Mouse (Mus musculus) liver, embryonic 14.5 days (tissue): ENCODE results near the gene C2cd2. TPM values are rescaled to one million over a fixed set of nuclear protein-coding genes. Genes with fewer than 3 reads are reported as not detected.

Source experiments
- ATAC-seq: fragments of 200-750 bp; cut with Nextera tagmentation; 2 replicates; pipeline ENCODE4 v1.8.0; 2017; ENCODE audit warnings: moderate number of reproducible peaks, mild to moderate bottlenecking, moderate library complexity; ENCODE audit not compliant: insufficient read depth
- DNase-seq, 3 experiments: peaks; one replicate each; pipeline ENCODE4 v3.0.0-alpha.2; 2012 to 2013; ENCODE audit warnings: low read depth in 3 of 3, low spot score in 3 of 3
- H3K27ac ChIP-seq: fragments of 300-500 bp; sonication (generic); 2 replicates; pipeline ENCODE4 v1.5.1; 2014; ENCODE audit warnings: moderate library complexity, mild to moderate bottlenecking, control low read depth, inconsistent platforms
- H3K27me3 ChIP-seq: fragments of 300-500 bp; sonication (generic); 2 replicates; pipeline ENCODE4 v1.6.1; 2014; ENCODE audit warnings: mild to moderate bottlenecking, low read length, moderate library complexity; ENCODE audit not compliant: control insufficient read depth, insufficient read depth
- H3K36me3 ChIP-seq: fragments of 300-500 bp; sonication (generic); replicated peaks from 2 replicates; pipeline ENCODE4 v1.6.1; 2014; ENCODE audit warnings: low read depth; ENCODE audit not compliant: control insufficient read depth, insufficient read depth
- H3K4me1 ChIP-seq, 2 experiments: fragments of 200-500 bp in 1 of 2; fragments of 300-500 bp in 1 of 2; sonication (generic) in 1 of 2; replicated peaks; 2 replicates each; pipeline ENCODE4 v1.6.1; 2012 to 2014; ENCODE audit warnings: antibody characterized with exemption in 1 of 2, inconsistent platforms in 1 of 2, low read length in 1 of 2; ENCODE audit not compliant: control insufficient read depth in 2 of 2, insufficient read depth in 2 of 2
- H3K4me2 ChIP-seq: fragments of 300-500 bp; sonication (generic); 2 replicates; pipeline ENCODE4 v1.6.1; 2014; ENCODE audit warnings: low read depth, mild to moderate bottlenecking, control low read depth, moderate library complexity
- H3K4me3 ChIP-seq, 2 experiments: fragments of 200-500 bp in 1 of 2; fragments of 300-500 bp in 1 of 2; sonication (generic) in 1 of 2; 2 replicates each; pipeline ENCODE4 v1.5.1; 2012 to 2014; ENCODE audit warnings: low read depth in 2 of 2, low read length in 2 of 2, mild to moderate bottlenecking in 2 of 2, control low read depth in 1 of 2, inconsistent platforms in 1 of 2, moderate library complexity in 1 of 2; ENCODE audit not compliant: insufficient read depth in 1 of 2
- H3K9ac ChIP-seq: fragments of 300-500 bp; sonication (generic); replicated peaks from 2 replicates; pipeline ENCODE4 v1.6.1; 2014; ENCODE audit warnings: mild to moderate bottlenecking, control low read depth, moderate library complexity
- H3K9me3 ChIP-seq: fragments of 300-500 bp; sonication (generic); 2 replicates; pipeline ENCODE4 v1.6.1; 2016; ENCODE audit warnings: low read length, mixed read lengths; ENCODE audit not compliant: control insufficient read depth
- CTCF ChIP-seq: IDR thresholded peaks from 2 replicates; pipeline ENCODE4 v1.5.1; 2016; ENCODE audit warnings: antibody characterized with exemption, low read depth, control low read depth
- EP300 ChIP-seq: IDR thresholded peaks from 2 replicates; pipeline ENCODE4 v1.6.1; 2016; ENCODE audit warnings: antibody characterized with exemption, low read depth
- WGBS: fragments of 180-500 bp; shearing (Covaris S2); extraction: QIAGEN DNeasy Blood & Tissue Kit; methylation state at CpG from one replicate; pipeline ENCODE4 v1.1.7; 2014; ENCODE audit not compliant: insufficient replicate concordance; 5-methylcytosine and 5-hydroxymethylcytosine counted together
- polyA plus RNA-seq, 2 experiments: library from polyadenylated mRNA; depleted of rRNA in 1 of 2; stranded (reverse) in 1 of 2; unstranded in 1 of 2; fragments of >200 nt; fragmentation: Nextera tagmentation in 1 of 2; extraction: Ambion mirVana in 1 of 2; gene quantifications; 2 replicates each; pipeline versions ENCODE4 v1.2.1 to v1.2.3; 2012 to 2014

C2cd2 gene
- polyA plus RNA-seq, 2 experiments: 1.9 to 4.6 TPM

DNA sequence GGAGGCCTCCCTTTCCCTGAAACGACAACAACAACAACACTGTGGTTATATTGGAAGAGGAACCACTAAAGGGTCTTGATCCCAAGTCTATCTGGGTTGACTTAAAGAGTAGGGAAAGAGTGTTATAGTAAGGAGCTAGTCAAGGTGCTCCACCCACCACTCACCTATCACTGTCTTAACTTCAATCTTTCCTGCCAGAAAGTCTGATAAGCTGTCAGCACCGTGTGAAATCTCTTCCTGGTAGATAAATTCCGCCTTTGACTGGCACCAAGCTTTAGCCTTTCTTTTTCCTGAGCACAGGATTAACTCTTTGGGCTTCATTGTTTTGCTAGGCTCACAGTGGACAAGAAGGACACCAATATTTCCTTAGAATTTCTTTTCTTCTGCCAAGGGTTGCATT is 58.4 kb downstream of the C2cd2 start:
- ATAC-seq (no peak), DNase-seq (no peak)
- H3K9ac ChIP-seq: no peak overlapping the region
- H3K4me1 ChIP-seq: peaks cover 3 to 22% of the 10 kb centered on the region in 2 experiments
- no peak overlapping the region for H3K4me3 ChIP-seq
- H3K4me2 ChIP-seq: no peak overlapping the region
- H3K27me3 ChIP-seq: no peaks in the 10 kb centered on the region
- H3K9me3 ChIP-seq: no peaks in the 10 kb centered on the region
- no peak overlapping the region for H3K27ac ChIP-seq
- no peaks in the 10 kb centered on the region for H3K36me3 ChIP-seq
- 29% methylated on average over 3 of the region's 3 CpGs for WGBS
- TF ChIP-seq EP300: no peak
- TF ChIP-seq CTCF: no peak

DNA sequence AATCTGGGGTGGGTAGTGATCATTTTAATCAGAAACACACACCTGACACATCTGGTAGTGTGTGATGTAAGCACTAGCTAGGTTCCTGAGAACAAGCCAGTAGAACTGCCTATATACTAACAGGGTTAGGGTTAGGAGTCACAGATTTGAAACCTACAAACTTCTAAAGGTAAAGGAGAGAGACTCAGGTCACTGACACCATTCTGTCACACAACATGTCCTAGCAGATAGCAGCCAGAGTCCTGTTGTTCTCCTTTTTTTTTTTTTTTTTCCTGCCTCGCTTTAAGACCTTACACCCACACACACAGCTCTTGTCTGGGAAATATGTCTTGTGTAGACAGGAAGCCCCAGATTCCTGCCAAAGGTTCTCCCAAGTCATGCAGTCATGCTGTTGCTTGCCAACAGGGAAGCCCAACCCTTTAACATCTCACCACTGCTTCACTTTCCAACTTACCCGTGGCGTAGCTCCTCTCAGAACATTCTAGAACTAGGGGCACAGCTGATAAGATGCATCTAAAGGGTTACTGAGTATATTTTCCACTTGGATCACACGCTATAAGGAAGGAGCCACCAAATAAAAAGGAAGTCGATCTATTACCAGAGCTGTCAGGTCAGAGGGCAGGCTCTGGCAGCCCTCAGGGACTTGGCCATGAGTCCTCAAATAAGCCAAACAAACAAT is 64.9 kb downstream of the C2cd2 start:
- no peak overlapping the region for H3K4me3 ChIP-seq
- no peak for DNase-seq
- no peak for ATAC-seq
- H3K36me3 ChIP-seq: no peaks in the 10 kb centered on the region
- no peaks in the 10 kb centered on the region for H3K4me1 ChIP-seq
- no peak overlapping the region for H3K27ac ChIP-seq
- H3K27me3 ChIP-seq: no peaks in the 10 kb centered on the region
- TF ChIP-seq CTCF (no peak), EP300 (no peak)
- H3K4me2 ChIP-seq: no peak overlapping the region
- H3K9me3 ChIP-seq: no peaks in the 10 kb centered on the region
- 56% methylated on average over 5 of the region's 5 CpGs for WGBS
- no peak overlapping the region for H3K9ac ChIP-seq

DNA sequence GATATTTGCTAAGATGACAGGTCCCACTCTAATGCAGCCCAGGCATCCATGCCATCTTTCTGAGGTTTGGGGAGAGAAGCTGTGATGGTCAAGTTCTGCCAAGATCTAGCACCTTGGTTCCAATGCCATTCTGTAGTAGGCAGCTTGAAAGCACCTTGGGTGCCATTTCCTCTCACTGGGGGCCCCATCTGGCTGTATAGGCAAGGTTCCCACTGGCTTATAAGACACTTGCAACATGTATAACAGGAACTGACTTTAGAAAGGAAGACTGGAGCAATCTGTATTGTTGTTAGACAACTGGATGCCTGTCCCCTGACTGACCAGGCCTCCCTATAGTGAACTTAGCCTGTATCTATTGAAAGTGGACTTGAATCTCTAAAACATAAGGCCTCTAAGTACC is 74.6 kb downstream of the C2cd2 start:
- no peaks in the 10 kb centered on the region for H3K36me3 ChIP-seq
- no peak overlapping the region for H3K27ac ChIP-seq
- no peaks in the 10 kb centered on the region for H3K4me1 ChIP-seq
- DNase-seq: no peak
- H3K9me3 ChIP-seq: no peaks in the 10 kb centered on the region
- no peak for TF ChIP-seq CTCF
- ATAC-seq: no peak
- H3K9ac ChIP-seq: no peak overlapping the region
- H3K4me3 ChIP-seq: no peak overlapping the region
- H3K4me2 ChIP-seq: no peak overlapping the region
- no peaks in the 10 kb centered on the region for H3K27me3 ChIP-seq

DNA sequence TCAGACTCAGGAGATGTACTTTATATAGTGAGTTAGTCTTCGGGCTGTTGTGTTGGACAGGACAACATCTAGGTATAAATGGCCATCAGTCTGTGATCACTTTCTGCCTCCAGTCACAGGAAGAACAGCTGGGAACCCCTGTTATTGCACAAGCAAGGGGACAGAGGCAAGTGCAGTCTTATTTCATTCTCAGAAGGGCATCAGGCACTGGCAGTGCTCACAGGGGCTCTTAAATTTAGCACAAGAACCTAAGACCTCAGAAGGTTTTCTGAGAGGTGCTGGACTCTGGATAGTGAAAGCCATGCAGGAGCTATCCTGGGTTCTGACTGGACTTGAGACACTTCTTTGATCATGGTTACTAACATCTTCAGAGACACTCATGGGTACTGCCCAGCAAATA is 78.7 kb downstream of the C2cd2 start:
- Histone ChIP-seq H3K4me3 (no peak overlapping the region), H3K36me3 (no peaks in the 10 kb centered on the region), H3K9ac (no peak overlapping the region), H3K27me3 (no peaks in the 10 kb centered on the region), H3K27ac (no peak overlapping the region), H3K4me1 (no peaks in the 10 kb centered on the region), H3K9me3 (no peaks in the 10 kb centered on the region), H3K4me2 (no peak overlapping the region)
- TF ChIP-seq CTCF (no peak), EP300 (no peak)
- DNase-seq: no peak
- whole genome bisulfite sequencing: 61% methylated on average over 1 of the region's 1 CpGs
- ATAC-seq: no peak

DNA sequence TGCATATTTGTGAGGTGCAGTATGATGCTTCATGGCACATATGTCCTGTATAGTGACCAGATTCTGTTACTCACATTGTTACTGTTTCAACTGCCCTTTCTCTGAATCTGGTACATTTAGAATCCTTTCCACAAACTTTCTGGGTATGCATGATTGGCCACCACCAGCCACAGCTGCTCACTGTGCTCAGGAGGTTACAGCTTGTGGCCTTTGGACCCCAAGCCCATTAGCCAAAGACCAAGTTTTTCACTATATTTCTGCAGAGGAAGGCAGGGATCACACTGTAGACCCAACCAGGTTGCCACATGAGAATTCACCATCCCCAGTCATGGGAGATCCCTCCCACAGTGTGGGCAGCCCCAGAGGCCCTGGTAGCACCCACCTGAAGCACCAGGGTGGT is 79.5 kb downstream of the C2cd2 start:
- Histone ChIP-seq H3K27ac (no peak overlapping the region), H3K9ac (no peak overlapping the region), H3K36me3 (no peaks in the 10 kb centered on the region), H3K9me3 (no peaks in the 10 kb centered on the region), H3K27me3 (no peaks in the 10 kb centered on the region), H3K4me2 (no peak overlapping the region), H3K4me3 (no peak overlapping the region), H3K4me1 (no peaks in the 10 kb centered on the region)
- TF ChIP-seq EP300 (no peak), CTCF (no peak)
- ATAC-seq (no peak), DNase-seq (no peak)
